Mouse (Mus musculus): ENCODE measurements at regions not wholly inside any gene's neighbourhood (a gene's known extent, or its start where the extent isn't known, plus 50 kb on each side); places are given as distances from the start of the nearest gene placed in this dataset.

GRCm38 (mm10) chr17:85818098-85818855 is 130.2 kb upstream of the Six2 start:
- TF ChIP-seq CTCF (conservative IDR thresholded peaks at IDR 0.05; ENCODE audit: low read length) (no peak), POU5F1 (IDR thresholded peaks at IDR 0.05; ENCODE audit: borderline replicate concordance, low read length) (no peak)

Measured in E14TG2a.4 (cell line).